Mouse (Mus musculus) right cerebral cortex, adult 18-20 months (tissue): ENCODE results near the gene Wdr77.
A peak's percentile ranks its signal among the peaks of the same experiment; 100 is the strongest.
"Not testable (repeated sequence)": the region's sequence is repeated elsewhere in the genome, so short reads cannot be mapped to it uniquely, and the experiment has no call there.

Source experiments
- DNase-seq: peaks from one replicate; pipeline ENCODE4 v3.0.0; 2022; ENCODE audit warnings: mixed read lengths

Gene Wdr77

GRCm38 (mm10) chr3:105957235-105957634, 1.9 kb upstream of the Wdr77 start:
- DNase-seq: no peak

DNA sequence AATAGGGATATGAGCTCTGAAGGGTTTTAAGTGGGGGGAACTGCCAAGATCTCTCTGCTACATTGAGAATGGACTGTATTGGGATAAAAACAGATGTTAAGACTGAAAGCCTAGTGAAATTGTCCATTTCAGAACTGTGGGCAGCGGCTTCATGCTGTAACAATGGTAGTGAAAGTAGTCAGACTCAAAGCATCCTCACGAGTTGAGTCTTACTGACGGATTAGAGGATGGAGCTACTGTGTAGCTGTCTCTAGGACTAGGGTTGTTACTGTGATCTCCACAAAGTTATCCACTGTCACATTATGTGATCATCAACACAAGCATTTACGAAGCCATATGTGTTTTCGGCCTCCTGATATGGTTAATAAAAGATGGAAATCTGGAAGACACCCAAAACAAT, 965 bp upstream of the Wdr77 start:
- DNase-seq: no peak

- DNase-seq: no peak
These were observed 416 bp downstream of the Wdr77 start for GRCm38 (mm10) chr3:105959585-105959984.

DNA sequence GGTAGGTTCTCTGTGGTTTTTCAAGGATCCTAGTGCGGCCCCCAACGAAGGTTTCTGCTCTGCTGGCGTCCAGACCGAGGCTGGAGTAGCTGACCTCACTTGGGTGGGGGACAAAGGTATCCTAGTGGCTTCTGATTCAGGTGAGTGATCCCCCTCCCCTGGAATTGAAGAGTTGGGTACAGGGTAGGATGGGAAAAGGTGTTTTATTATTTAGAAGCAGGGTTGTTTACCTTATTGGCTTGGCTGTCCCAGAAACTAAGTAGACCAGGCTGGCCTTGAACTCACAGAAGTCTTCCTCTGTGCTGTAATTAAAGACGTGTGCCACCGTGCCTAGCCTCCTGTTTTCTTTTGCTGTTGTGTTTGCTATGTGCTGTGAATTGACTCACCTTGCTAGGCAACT, 830 bp downstream of the Wdr77 start, which contains the start of gene Atp5f1:
Gene Atp5f1 (minus strand): TSS at position 101 of the 400 bp plus-strand sequence.
- no peak for DNase-seq

GRCm38 (mm10) chr3:105960700-105961099, 1.5 kb downstream of the Wdr77 start:
- DNase-seq: no peak

DNA sequence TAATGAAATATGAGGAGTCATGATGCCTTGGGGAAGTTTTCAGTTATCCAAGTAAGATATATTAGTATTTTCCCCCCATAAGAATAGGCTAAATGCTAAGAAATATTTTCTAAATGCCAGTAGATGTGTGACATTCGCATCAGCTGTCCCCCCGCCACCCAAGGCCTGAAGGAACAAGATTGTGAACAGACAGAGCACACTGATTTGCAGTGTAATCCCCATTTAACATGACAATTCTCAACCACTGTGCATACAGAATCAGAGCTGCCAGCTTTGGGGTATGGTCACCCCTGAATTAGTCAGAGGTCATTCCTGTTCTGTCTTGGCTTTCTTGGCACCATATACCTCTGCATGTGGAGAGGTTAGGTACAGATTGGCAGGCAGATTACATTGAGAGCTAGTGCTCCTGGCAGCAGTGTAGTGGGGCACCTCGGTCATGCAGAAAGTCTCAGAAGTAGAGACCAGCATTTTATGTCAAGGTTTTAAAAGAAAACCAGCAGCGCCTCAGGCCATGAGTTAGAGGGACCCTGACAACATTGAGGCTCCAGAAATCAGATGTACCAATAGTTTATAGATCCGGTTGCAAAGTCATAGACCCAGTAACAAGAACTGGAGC, 12.8 kb downstream of the Wdr77 start:
- DNase-seq: no peak

GRCm38 (mm10) chr3:105973411-105973810, 14.2 kb downstream of the Wdr77 start, which contains the start of gene Ovgp1:
Gene Ovgp1, plus strand, starts transcription at chr3:105973711.
- DNase-seq: no peak

DNA sequence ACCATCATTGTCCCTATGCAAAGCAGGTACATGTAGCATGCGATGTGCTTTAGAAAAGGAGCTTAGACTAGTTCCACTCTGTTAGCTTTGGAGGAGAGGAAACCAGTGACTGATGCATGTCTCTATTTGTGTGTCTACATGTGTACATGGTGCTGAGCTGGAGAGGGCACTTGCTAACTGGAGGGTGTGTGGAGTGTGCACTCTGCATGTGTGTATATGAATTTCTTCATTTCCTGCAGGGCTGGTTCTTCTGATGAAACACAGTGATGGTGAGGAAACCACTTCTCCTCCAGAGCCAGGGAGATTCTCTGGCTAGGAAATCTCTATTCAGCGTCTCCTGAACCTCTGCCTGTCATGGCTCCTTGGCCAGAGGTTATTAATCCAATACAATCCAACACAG, 15.0 kb downstream of the Wdr77 start:
- no peak for DNase-seq

DNA sequence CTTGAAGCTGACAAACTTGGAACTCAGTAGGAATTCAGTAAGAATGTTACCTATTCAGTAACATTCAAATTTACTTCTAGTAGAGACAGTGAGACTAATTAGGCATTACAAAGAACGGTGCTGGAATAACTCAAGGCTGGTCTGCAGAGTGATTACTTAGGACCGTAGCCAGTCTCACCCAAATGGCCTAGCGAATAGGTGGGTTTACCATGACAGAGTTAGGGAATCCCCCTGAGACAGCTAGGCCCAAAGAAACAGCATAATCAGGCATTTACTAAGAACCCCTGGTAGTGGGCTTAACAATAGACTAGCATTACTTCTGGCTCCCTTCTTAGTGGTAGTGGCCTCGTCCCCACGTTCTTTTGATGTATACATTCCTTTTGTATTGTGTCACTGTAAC, 30.4 kb downstream of the Wdr77 start:
- DNase-seq: not testable (repeated sequence)

DNA sequence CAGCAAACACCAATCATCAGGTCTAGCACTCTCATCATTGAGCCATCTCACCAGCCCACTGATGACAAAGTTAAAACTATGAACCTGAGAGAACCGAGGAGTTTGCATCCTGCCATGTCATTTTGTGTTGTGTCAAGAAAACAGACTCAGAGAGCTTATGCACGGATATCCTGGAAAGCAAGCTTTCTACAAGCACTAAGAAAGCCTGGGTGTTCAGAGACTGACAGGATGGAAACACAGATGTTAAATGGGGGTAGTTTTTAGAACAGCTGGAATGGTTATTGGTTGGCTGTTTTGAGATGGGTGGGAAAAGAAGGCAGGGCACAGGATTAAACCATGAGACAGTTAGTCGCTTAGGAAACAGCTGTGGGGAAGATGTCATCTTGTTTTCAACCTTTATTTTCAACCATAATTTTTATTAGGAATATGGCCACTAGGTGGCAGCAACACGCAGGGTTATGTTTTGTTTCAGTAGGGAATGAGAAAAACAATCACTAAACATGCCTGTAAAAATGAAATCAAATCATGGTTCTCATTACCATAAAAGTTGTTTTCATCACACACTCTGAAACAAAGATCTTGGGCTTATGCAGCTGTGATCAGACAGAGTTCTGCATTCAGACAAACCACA, 32.6 kb downstream of the Wdr77 start:
- peak; percentile 41 for DNase-seq

DNA sequence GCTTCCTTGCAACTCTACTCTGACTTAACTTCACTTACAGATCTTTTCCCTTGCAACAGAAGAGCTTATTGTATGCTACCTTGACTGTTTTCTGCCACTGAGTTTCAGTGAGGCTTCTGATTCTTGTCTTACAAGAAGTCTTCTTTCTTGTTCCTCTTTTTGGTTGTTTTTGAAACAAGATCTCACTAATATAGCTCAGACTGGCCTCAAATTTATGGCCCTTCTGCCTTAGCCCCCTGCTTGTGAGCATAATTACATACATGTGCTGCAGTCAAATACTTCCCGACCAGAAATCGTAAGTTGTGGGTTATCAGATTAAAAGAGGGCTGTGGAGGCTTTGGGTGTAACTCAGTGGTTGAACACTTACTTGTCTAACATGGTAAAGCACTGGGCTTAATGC, 35.6 kb downstream of the Wdr77 start:
- no peak for DNase-seq

DNA sequence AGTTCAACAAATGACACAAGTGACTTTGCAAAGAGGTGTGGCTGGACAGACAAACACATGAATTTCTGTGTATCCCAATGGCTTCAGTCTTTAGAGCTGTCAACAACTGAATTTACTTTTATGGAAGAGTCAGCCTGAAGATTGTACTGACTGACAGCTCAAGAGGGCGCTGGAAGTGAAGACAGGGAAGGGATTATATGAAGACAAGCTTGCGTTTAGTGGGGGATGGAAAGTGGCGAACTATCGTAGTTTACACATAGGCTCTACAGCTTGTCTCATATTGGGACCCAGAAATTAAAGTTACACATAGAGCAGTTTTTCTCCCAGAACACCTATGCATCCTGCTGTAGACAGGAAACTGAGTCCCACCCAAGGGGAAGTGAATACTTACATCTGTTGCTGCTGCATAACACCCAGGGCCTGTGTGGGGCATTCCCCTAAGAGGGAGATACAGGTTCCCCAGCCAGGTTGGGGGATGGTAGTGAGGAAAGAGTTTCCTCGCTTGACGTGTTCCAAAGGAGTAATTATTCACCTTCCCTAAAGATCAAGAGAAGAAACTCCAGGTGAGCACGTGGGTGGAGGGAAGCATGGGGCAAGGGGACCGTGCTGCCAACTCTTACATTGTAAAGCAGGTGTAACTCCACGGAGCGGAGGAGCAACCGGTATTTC, 41.7 kb downstream of the Wdr77 start:
- DNase-seq: no peak

DNA sequence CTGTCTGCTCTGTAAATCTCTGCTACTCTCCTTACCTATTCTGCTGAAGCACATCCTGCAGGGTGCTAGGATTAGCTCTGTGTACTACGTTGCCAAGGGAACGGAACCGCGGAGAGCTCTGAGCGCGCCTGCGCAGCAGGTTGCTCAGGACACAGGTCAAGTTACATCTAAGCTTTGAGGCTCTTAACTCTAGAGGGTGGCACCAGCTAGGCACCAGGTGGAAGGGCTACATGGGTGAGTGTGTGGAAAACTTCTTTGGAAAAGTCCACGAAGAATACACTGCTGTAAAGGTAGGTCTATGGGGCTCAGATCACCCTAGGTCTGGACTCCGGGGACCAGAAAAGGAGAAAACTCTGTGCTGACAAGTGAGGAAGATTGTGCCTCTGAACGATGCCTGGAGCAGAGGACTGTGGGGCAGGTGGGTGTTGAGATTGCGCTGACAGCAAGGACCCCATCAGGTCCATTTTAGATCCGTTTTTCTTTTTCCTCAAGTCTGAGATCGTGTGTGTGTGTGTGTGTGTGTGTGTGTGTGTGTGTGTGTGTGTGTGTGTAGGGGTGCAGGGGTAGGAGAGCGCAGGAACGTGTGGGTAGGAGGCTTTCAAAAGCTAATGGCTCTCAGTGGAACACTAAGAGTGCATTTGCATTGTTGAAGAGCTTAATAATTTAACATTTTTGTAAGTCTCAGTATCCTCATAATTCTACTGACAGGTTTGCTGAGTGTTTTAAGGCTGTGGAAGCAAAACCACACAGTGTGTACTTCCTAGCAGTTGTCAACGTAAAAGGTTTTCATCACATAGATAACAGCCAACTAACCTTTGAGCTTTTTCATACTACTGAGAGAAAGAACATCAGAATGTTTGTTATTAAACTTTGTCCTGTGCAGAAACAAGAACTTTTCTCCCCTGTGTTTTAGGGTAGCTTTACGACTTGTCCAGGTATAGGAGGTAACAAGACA, 42.5 kb downstream of the Wdr77 start:
- peak; percentile 49 for DNase-seq

DNA sequence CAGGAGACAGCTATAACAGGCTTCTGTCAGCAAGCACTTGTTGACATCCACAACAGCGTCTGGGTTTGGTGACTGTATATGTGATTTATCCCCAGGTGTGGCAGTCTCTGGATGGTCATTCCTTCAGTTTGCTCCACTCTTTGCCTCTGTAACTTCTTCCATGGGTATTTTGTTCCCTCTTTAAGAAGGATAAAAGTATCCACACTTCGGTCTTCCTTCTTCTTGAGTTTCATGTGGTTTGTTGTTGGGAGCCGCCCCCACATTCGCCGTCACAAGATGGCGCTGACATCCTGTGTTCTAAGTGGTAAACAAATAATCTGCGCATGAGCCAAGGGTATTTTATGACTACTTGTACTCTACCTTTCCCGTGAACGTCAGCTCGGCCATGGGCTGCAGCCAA, 44.2 kb downstream of the Wdr77 start:
- DNase-seq: not testable (repeated sequence)

GRCm38 (mm10) chr3:106014546-106014945, 55.4 kb downstream of the Wdr77 start, which contains the start of gene Pifo:
Gene Pifo, minus strand, starts transcription at chr3:106014646.
- no peak for DNase-seq
